Comparison of ENCODE assay signal across 12 mouse cellular contexts in the genomic region with DNA sequence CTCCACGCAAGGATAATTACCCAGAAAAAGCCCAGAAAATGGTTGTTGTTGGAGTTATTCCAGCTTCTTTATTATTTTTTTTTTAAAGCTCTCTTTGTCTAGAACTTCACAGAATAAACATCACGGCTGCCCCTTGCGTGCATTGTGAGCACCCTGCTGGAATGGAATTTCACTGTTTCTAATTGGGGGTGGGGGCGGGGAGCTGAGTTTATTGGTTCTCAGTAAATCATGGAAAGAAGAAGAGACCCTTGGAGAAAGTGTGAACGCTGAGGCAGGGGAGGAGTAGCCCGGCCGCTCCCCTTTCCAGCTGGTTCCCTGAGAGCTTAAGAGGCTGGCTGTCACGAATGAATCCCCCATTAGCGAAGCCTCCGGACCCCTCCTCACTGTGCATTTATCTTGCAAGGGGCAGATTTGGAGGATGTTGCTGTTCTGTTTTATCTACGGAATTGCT.
DNase-seq lines count a peak whose midpoint lies in the region; ATAC-seq and TF ChIP-seq lines count a peak whose summit lies in the region.
"Had no signal": no experiment of that assay in that cellular context is flagged by ENCODE, and none has a peak within 500 bp of the region (broad histone marks: within the 10 kb centered on the region; RNA-seq: fewer than 3 reads in every experiment).

No protein-coding gene starts in this region.

- no peak for DNase-seq in kidney, postnatal 25 days
- no peak for DNase-seq in thymus, adult 2 months
- no peak for DNase-seq in c-Kit-positive CD71-positive TER-119-positive erythroid progenitor cells, embryonic 14.5 days (ENCODE audit: low spot score)
- no peak for DNase-seq in left cerebral cortex, adult 8-10 months (ENCODE audit: low spot score in 2 of 2)
- DNase-seq: adrenal gland, adult 8-10 months; kidney, adult 18-20 months; right cerebral cortex, postnatal 14 days had no signal

- no peaks in the 10 kb centered on the region for H3K36me3 ChIP-seq in kidney, embryonic 14.5 days (ENCODE audit: control insufficient read depth, insufficient read depth, low read length)
- H3K36me3 ChIP-seq in embryonic facial prominence, embryonic 13.5 days = no peaks in the 10 kb centered on the region
- H3K36me3 ChIP-seq in intestine, embryonic 16.5 days (ENCODE audit: control insufficient read depth, insufficient read depth, low read length) = no peaks in the 10 kb centered on the region
- no peaks in the 10 kb centered on the region for H3K36me3 ChIP-seq in neural tube, embryonic 14.5 days (ENCODE audit: control insufficient read depth, insufficient read depth, low read length)
- no peaks in the 10 kb centered on the region for H3K36me3 ChIP-seq in thymus, adult 2 months (ENCODE audit: control insufficient read depth, insufficient read depth, low read length)

- no peak for TF ChIP-seq CTCF in thymus, adult 2 months (IDR thresholded peaks at IDR 0.05; ENCODE audit: borderline replicate concordance, control insufficient read depth, extremely low read depth, insufficient read depth, low read length, poor library complexity)

- 3% methylated on average over 11 of the region's 11 CpGs for WGBS in kidney, embryonic 14.5 days
- WGBS in embryonic facial prominence, embryonic 13.5 days = 6% methylated on average over 11 of the region's 11 CpGs
- WGBS in intestine, embryonic 16.5 days = 29% methylated on average over 11 of the region's 11 CpGs
- 3% methylated on average over 11 of the region's 11 CpGs for WGBS in neural tube, embryonic 14.5 days
- WGBS in thymus, adult 2 months = 96% methylated on average over 11 of the region's 11 CpGs

- ATAC-seq in kidney, embryonic 14.5 days (ENCODE audit: low FRiP score, low TSS enrichment) = peak; percentile 76
- ATAC-seq in embryonic facial prominence, embryonic 13.5 days (ENCODE audit: insufficient number of reproducible peaks, insufficient read depth, low FRiP score, low TSS enrichment, low read depth) = no peak
- 0 out of 2 replicates have a peak, but pooled peaks have one; percentile 32 for ATAC-seq in intestine, embryonic 16.5 days
- ATAC-seq in neural tube, embryonic 14.5 days (ENCODE audit: low read depth) = 0 out of 2 replicates have a peak, but pooled peaks have one; percentile 54

- no peak overlapping the region; the same call in 1 of the 2 replicates for H3K4me2 ChIP-seq in kidney, embryonic 14.5 days (replicated peaks; ENCODE audit: low read depth, low read length)
- peak overlapping the region; percentile 48 for H3K4me2 ChIP-seq in embryonic facial prominence, embryonic 13.5 days
- no peak overlapping the region for H3K4me2 ChIP-seq in intestine, embryonic 16.5 days (ENCODE audit: low read depth, low read length)
- peak overlapping the region; percentile 12; the same call in 1 of the 2 replicates for H3K4me2 ChIP-seq in neural tube, embryonic 14.5 days (ENCODE audit: low read depth, low read length)

- H3K27me3 ChIP-seq in kidney, embryonic 14.5 days (ENCODE audit: control insufficient read depth, insufficient read depth, low read length) = no peaks in the 10 kb centered on the region
- peaks cover 6% of the 10 kb centered on the region for H3K27me3 ChIP-seq in embryonic facial prominence, embryonic 13.5 days
- no peaks in the 10 kb centered on the region for H3K27me3 ChIP-seq in intestine, embryonic 16.5 days (replicated peaks; ENCODE audit: control insufficient read depth, insufficient read depth, low read length)
- no peaks in the 10 kb centered on the region for H3K27me3 ChIP-seq in neural tube, embryonic 14.5 days (ENCODE audit: control insufficient read depth, insufficient read depth, low read length)
- no peaks in the 10 kb centered on the region for H3K27me3 ChIP-seq in thymus, adult 2 months (ENCODE audit: control insufficient read depth, insufficient read depth, low read length)

- H3K4me1 ChIP-seq in kidney, embryonic 14.5 days (ENCODE audit: control insufficient read depth, insufficient read depth, low read length) = peaks cover 31% of the 10 kb centered on the region
- peaks cover 42% of the 10 kb centered on the region for H3K4me1 ChIP-seq in embryonic facial prominence, embryonic 13.5 days
- H3K4me1 ChIP-seq in intestine, embryonic 16.5 days (ENCODE audit: control insufficient read depth, insufficient read depth, low read length) = peaks cover 13% of the 10 kb centered on the region; the same call in 1 of the 2 replicates
- H3K4me1 ChIP-seq in neural tube, embryonic 14.5 days (ENCODE audit: control insufficient read depth, insufficient read depth, low read length) = peaks cover 3% of the 10 kb centered on the region; the same call in 1 of the 2 replicates
- H3K4me1 ChIP-seq in thymus, adult 2 months (replicated peaks; ENCODE audit: control insufficient read depth, insufficient read depth, low read length) = peaks cover 55% of the 10 kb centered on the region

- H3K4me3 ChIP-seq in kidney, embryonic 14.5 days (ENCODE audit: low read length) = no peak overlapping the region
- no peak overlapping the region; the same call in 1 of the 2 replicates for H3K4me3 ChIP-seq in embryonic facial prominence, embryonic 13.5 days
- H3K4me3 ChIP-seq in intestine, embryonic 16.5 days (ENCODE audit: low read length) = no peak overlapping the region
- no peak overlapping the region for H3K4me3 ChIP-seq in neural tube, embryonic 14.5 days (ENCODE audit: low read depth, low read length)
- no peak overlapping the region for H3K4me3 ChIP-seq in thymus, adult 2 months (ENCODE audit: control insufficient read depth, insufficient read depth, low read length)

- TF ChIP-seq POLR2A in thymus, adult 2 months (IDR thresholded peaks at IDR 0.05; ENCODE audit: control insufficient read depth, extremely low read depth, insufficient read depth, low read length, poor library complexity) = no peak

- H3K9ac ChIP-seq in kidney, embryonic 14.5 days (ENCODE audit: low read depth, low read length) = no peak overlapping the region
- no peak overlapping the region for H3K9ac ChIP-seq in embryonic facial prominence, embryonic 13.5 days
- H3K9ac ChIP-seq in intestine, embryonic 16.5 days (ENCODE audit: low read depth, low read length) = no peak overlapping the region
- H3K9ac ChIP-seq in neural tube, embryonic 14.5 days (replicated peaks; ENCODE audit: low read depth, low read length) = no peak overlapping the region

- H3K9me3 ChIP-seq in kidney, embryonic 14.5 days (ENCODE audit: control insufficient read depth, low read length) = no peaks in the 10 kb centered on the region
- no peaks in the 10 kb centered on the region for H3K9me3 ChIP-seq in embryonic facial prominence, embryonic 13.5 days
- H3K9me3 ChIP-seq in intestine, embryonic 16.5 days (ENCODE audit: control insufficient read depth, low read length) = no peaks in the 10 kb centered on the region
- H3K9me3 ChIP-seq in neural tube, embryonic 14.5 days (ENCODE audit: control insufficient read depth, low read length) = no peaks in the 10 kb centered on the region

- H3K27ac ChIP-seq in kidney, embryonic 14.5 days (ENCODE audit: low read depth, low read length) = peak overlapping the region; percentile 63; the same call in 1 of the 2 replicates
- H3K27ac ChIP-seq in embryonic facial prominence, embryonic 13.5 days = peak overlapping the region; percentile 71
- no peak overlapping the region for H3K27ac ChIP-seq in intestine, embryonic 16.5 days (ENCODE audit: low read length)
- H3K27ac ChIP-seq in neural tube, embryonic 14.5 days (ENCODE audit: low read depth, low read length) = no peak overlapping the region
- H3K27ac ChIP-seq in thymus, adult 2 months (ENCODE audit: control insufficient read depth, insufficient read depth, low read length) = no peak overlapping the region
- H3K27ac ChIP-seq: macrophage had no signal

Comparison
In these comparisons a context has a peak if more than half of its experiments do, and no peak if none do; other contexts are left out.
1. H3K27ac ChIP-seq: peak in kidney, embryonic 14.5 days (single experiment) and embryonic facial prominence, embryonic 13.5 days (single experiment); none in intestine, embryonic 16.5 days (single experiment), neural tube, embryonic 14.5 days (single experiment) and thymus, adult 2 months (single experiment).
2. H3K4me2 ChIP-seq: peak in embryonic facial prominence, embryonic 13.5 days (single experiment) and neural tube, embryonic 14.5 days (single experiment); none in kidney, embryonic 14.5 days (single experiment) and intestine, embryonic 16.5 days (single experiment).